Mouse (Mus musculus): Measurements from ENCODE around the gene Cr2. TPM values are rescaled to one million over a fixed set of nuclear protein-coding genes. Genes with fewer than 3 reads are reported as not detected.

Gene Cr2
- total and polyA plus RNA-seq, 2 experiments from 2014 or later = 0.12 TPM; not detected in 1

- H3K4me1 ChIP-seq (ENCODE audit: control insufficient read depth, insufficient read depth) = no peaks in the 10 kb centered on the region
- H3K9me3 ChIP-seq (replicated peaks; ENCODE audit: control insufficient read depth, low read length) = no peaks in the 10 kb centered on the region
- DNase-seq (ENCODE audit: low spot score) (no peak), ATAC-seq (ENCODE audit: insufficient read depth, low read depth) (no peak)
- TF ChIP-seq EP300 (IDR thresholded peaks at IDR 0.05; ENCODE audit: low read depth) (no peak), CTCF (IDR thresholded peaks at IDR 0.05; ENCODE audit: low read depth) (no peak)
- peaks cover 68% of the 10 kb centered on the region for H3K36me3 ChIP-seq (replicated peaks; ENCODE audit: control insufficient read depth, insufficient read depth, low read length)
- H3K4me2 ChIP-seq (ENCODE audit: low read depth, low read length) = no peak overlapping the region
- 83% methylated on average over 1 of the region's 1 CpGs for WGBS
- no peak overlapping the region for H3K9ac ChIP-seq (replicated peaks; ENCODE audit: low read depth, low read length)
- no peaks in the 10 kb centered on the region for H3K27me3 ChIP-seq (ENCODE audit: control insufficient read depth, insufficient read depth, low read length)
- no peak overlapping the region for H3K27ac ChIP-seq (ENCODE audit: low read depth)
- no peak overlapping the region for H3K4me3 ChIP-seq (ENCODE audit: low read depth, low read length)
Measured at GRCm38 (mm10) chr1:195114414-195114813, 62.1 kb downstream of the Cr2 start.

- Histone ChIP-seq H3K9ac (replicated peaks; ENCODE audit: low read depth, low read length) (no peak overlapping the region), H3K36me3 (replicated peaks; ENCODE audit: control insufficient read depth, insufficient read depth, low read length) (peaks cover 63% of the 10 kb centered on the region), H3K4me2 (ENCODE audit: low read depth, low read length) (no peak overlapping the region), H3K4me1 (ENCODE audit: control insufficient read depth, insufficient read depth) (no peaks in the 10 kb centered on the region), H3K9me3 (replicated peaks; ENCODE audit: control insufficient read depth, low read length) (no peaks in the 10 kb centered on the region), H3K27ac (ENCODE audit: low read depth) (no peak overlapping the region), H3K4me3 (ENCODE audit: low read depth, low read length) (no peak overlapping the region), H3K27me3 (ENCODE audit: control insufficient read depth, insufficient read depth, low read length) (no peaks in the 10 kb centered on the region)
- DNase-seq (ENCODE audit: low spot score) (no peak), ATAC-seq (ENCODE audit: insufficient read depth, low read depth) (no peak)
- 88% methylated on average over 4 of the region's 4 CpGs for WGBS
- TF ChIP-seq CTCF (IDR thresholded peaks at IDR 0.05; ENCODE audit: low read depth) = no peak
- no peak for TF ChIP-seq EP300 (IDR thresholded peaks at IDR 0.05; ENCODE audit: low read depth)
Measured at GRCm38 (mm10) chr1:195113621-195114020, 62.9 kb downstream of the Cr2 start.

DNA sequence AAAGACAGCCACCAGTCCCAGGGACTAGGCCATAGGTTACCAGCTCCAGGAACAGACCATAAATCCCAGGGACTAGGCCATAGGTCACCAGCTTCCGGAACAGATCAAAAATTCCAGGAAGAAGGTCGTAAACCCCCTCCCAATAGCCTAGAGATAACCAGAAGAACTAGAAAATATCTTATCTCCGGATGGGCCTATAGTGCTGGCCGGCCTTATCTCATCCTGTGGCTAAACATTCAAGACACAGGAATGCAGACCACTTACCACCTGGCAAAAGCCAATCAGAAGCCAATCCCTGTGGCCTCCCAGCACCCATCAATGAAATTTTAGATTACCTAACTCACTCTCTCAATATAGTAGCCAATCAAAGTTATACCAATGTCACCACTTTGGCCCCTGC lies 75.8 kb downstream of the Cr2 start:
- TF ChIP-seq CTCF (IDR thresholded peaks at IDR 0.05; ENCODE audit: low read depth) = no peak
- no peak for TF ChIP-seq EP300 (IDR thresholded peaks at IDR 0.05; ENCODE audit: low read depth)
- H3K4me3 ChIP-seq (ENCODE audit: low read depth, low read length) = no peak overlapping the region
- peaks cover 55% of the 10 kb centered on the region for H3K36me3 ChIP-seq (replicated peaks; ENCODE audit: control insufficient read depth, insufficient read depth, low read length)
- no peaks in the 10 kb centered on the region for H3K4me1 ChIP-seq (ENCODE audit: control insufficient read depth, insufficient read depth)
- DNase-seq (ENCODE audit: low spot score) = peak; percentile 9
- H3K27ac ChIP-seq (ENCODE audit: low read depth) = no peak overlapping the region
- H3K9ac ChIP-seq (replicated peaks; ENCODE audit: low read depth, low read length) = no peak overlapping the region
- H3K27me3 ChIP-seq (ENCODE audit: control insufficient read depth, insufficient read depth, low read length) = no peaks in the 10 kb centered on the region
- 13% methylated on average over 4 of the region's 4 CpGs for WGBS
- H3K9me3 ChIP-seq (replicated peaks; ENCODE audit: control insufficient read depth, low read length) = no peaks in the 10 kb centered on the region
- no peak overlapping the region for H3K4me2 ChIP-seq (ENCODE audit: low read depth, low read length)
- peak; percentile 47; the same call in 1 of the 2 replicates for ATAC-seq (ENCODE audit: insufficient read depth, low read depth)

GRCm38 (mm10) chr1:195098004-195098403 lies 78.5 kb downstream of the Cr2 start:
- DNase-seq (ENCODE audit: low spot score) (no peak), ATAC-seq (ENCODE audit: insufficient read depth, low read depth) (no peak)
- Histone ChIP-seq H3K27ac (ENCODE audit: low read depth) (no peak overlapping the region), H3K36me3 (replicated peaks; ENCODE audit: control insufficient read depth, insufficient read depth, low read length) (peaks cover 35% of the 10 kb centered on the region), H3K4me2 (ENCODE audit: low read depth, low read length) (no peak overlapping the region), H3K27me3 (ENCODE audit: control insufficient read depth, insufficient read depth, low read length) (no peaks in the 10 kb centered on the region), H3K4me3 (ENCODE audit: low read depth, low read length) (no peak overlapping the region), H3K4me1 (ENCODE audit: control insufficient read depth, insufficient read depth) (no peaks in the 10 kb centered on the region), H3K9me3 (replicated peaks; ENCODE audit: control insufficient read depth, low read length) (no peaks in the 10 kb centered on the region), H3K9ac (replicated peaks; ENCODE audit: low read depth, low read length) (no peak overlapping the region)
- 97% methylated on average over 1 of the region's 1 CpGs for WGBS
- no peak for TF ChIP-seq CTCF (IDR thresholded peaks at IDR 0.05; ENCODE audit: low read depth)
- no peak for TF ChIP-seq EP300 (IDR thresholded peaks at IDR 0.05; ENCODE audit: low read depth)

DNA sequence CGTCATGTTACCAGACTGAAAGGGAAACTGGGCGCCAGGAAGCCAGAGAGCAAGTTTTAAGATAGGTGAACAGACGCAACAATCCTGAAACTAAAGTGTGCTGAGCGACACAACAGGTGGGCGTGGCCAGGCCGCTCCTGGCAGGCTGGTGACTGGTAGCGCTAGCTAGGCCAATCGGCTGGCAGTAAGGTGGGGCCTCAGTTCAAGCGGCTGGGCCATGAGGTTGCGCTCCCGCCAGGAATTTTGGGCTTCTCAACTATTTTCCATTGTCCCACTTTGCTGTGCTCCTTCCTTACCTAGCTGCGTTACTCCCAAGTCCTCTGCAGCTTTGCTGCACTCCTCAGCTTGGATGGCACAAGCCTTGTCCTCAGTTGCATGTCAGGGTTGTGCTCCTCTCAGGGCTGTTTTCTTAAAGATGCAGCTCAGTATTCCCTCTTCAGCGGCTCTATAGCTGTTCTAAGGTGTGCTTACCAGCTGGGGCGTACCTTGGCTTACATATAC lies 84.2 kb downstream of the Cr2 start, which contains the start of gene Cd46:
Cd46 (minus strand) TSS at position 30 of the 501 bp plus-strand sequence.
- Histone ChIP-seq H3K27ac (ENCODE audit: low read depth) (peak within 1 kb of the TSS; percentile 58), H3K4me1 (ENCODE audit: control insufficient read depth, insufficient read depth) (no peaks in the 10 kb centered on the region), H3K9me3 (replicated peaks; ENCODE audit: control insufficient read depth, low read length) (no peaks in the 10 kb centered on the region), H3K4me2 (ENCODE audit: low read depth, low read length) (peak within 1 kb of the TSS; percentile 59), H3K9ac (replicated peaks; ENCODE audit: low read depth, low read length) (peak within 1 kb of the TSS; percentile 45), H3K36me3 (replicated peaks; ENCODE audit: control insufficient read depth, insufficient read depth, low read length) (peaks cover 12% of the 10 kb centered on the region), H3K4me3 (ENCODE audit: low read depth, low read length) (peak within 1 kb of the TSS; percentile 50), H3K27me3 (ENCODE audit: control insufficient read depth, insufficient read depth, low read length) (no peaks in the 10 kb centered on the region)
- no peak for TF ChIP-seq EP300 (IDR thresholded peaks at IDR 0.05; ENCODE audit: low read depth)
- no peak for TF ChIP-seq CTCF (IDR thresholded peaks at IDR 0.05; ENCODE audit: low read depth)
- DNase-seq (ENCODE audit: low spot score) (peak; percentile 86), ATAC-seq (ENCODE audit: insufficient read depth, low read depth) (peak; percentile 99)
- 2% methylated on average over 14 of the region's 14 CpGs for WGBS

DNA sequence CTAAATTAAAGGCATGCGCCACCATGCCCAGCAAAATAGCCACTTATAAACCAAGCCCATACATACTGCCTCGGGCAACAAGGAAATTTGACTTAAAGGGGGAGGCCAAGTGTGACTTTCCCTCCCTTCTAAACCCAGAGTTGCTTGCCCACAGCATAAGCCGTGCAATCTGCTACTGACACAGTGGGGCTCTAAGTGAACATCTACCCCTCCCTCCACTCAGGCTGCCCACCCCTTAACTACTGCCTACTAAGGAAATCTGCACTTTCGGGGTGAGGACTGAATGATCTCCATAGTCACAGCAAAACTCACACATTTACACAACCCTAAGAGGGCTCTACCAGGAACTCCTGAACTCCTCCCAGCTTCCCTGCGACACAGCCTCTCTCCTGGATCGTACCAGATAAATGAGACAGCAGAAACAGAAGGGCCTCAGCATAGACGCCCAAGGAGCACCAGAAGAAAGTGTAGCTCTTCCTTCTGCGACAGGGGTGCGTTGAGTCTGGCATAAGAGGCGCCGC lies 84.8 kb downstream of the Cr2 start:
- 14% methylated on average over 11 of the region's 11 CpGs for WGBS
- H3K9ac ChIP-seq (replicated peaks; ENCODE audit: low read depth, low read length) = peak overlapping the region; percentile 45
- no peaks in the 10 kb centered on the region for H3K9me3 ChIP-seq (replicated peaks; ENCODE audit: control insufficient read depth, low read length)
- peak overlapping the region; percentile 59 for H3K4me2 ChIP-seq (ENCODE audit: low read depth, low read length)
- peak overlapping the region; percentile 58 for H3K27ac ChIP-seq (ENCODE audit: low read depth)
- ATAC-seq (ENCODE audit: insufficient read depth, low read depth) (peak; percentile 75), DNase-seq (ENCODE audit: low spot score) (no peak)
- no peak for TF ChIP-seq CTCF (IDR thresholded peaks at IDR 0.05; ENCODE audit: low read depth)
- no peak for TF ChIP-seq EP300 (IDR thresholded peaks at IDR 0.05; ENCODE audit: low read depth)
- peaks cover 8% of the 10 kb centered on the region for H3K36me3 ChIP-seq (replicated peaks; ENCODE audit: control insufficient read depth, insufficient read depth, low read length)
- H3K4me1 ChIP-seq (ENCODE audit: control insufficient read depth, insufficient read depth) = no peaks in the 10 kb centered on the region
- peak overlapping the region; percentile 50 for H3K4me3 ChIP-seq (ENCODE audit: low read depth, low read length)
- no peaks in the 10 kb centered on the region for H3K27me3 ChIP-seq (ENCODE audit: control insufficient read depth, insufficient read depth, low read length)

Other genes starting within 250 kb of the Cr2 start
- 173 and 187 TPM in 2 replicates for gene Cd34, start 237.9 kb downstream of the Cr2 start, total RNA-seq (2014; rRNA removed; ENCODE audit: low replicate concordance)
- gene Cd34, start 237.9 kb downstream of the Cr2 start, polyA plus RNA-seq (2015; fragmentation: Nextera tagmentation; extraction: Ambion mirVana) = 116 and 128 TPM in 2 replicates
- 1.6 and 8.2 TPM in 2 replicates for gene Cd46, start 84.5 kb downstream of the Cr2 start, total RNA-seq (2014; rRNA removed; ENCODE audit: low replicate concordance)
- 0.53 and 0.55 TPM in 2 replicates for gene Cd46, start 84.5 kb downstream of the Cr2 start, polyA plus RNA-seq (2015; fragmentation: Nextera tagmentation; extraction: Ambion mirVana)
- 80.2 and 173 TPM in 2 replicates for gene Cr1l, start 45.1 kb downstream of the Cr2 start, total RNA-seq (2014; rRNA removed; ENCODE audit: low replicate concordance)
- 70.1 and 70.6 TPM in 2 replicates for gene Cr1l, start 45.1 kb downstream of the Cr2 start, polyA plus RNA-seq (2015; fragmentation: Nextera tagmentation; extraction: Ambion mirVana)

Data from heart, postnatal 0 days (tissue).